Mouse (Mus musculus) kidney, adult 18-20 months (tissue): Measurements from ENCODE around the gene Lrrc4b.

Experiments
- DNase-seq: peaks from one replicate; pipeline ENCODE4 v3.0.0; 2021

The Lrrc4b gene

GRCm38 (mm10) chr7:44428968-44429521 is at the start of gene Lrrc4b:
Gene Lrrc4b, plus strand, starts transcription at chr7:44429018.
- DNase-seq, result no peak

GRCm38 (mm10) chr7:44382541-44382940 is 46.3 kb upstream of the Lrrc4b start:
- DNase-seq, result no peak

GRCm38 (mm10) chr7:44383980-44384715 is 44.7 kb upstream of the Lrrc4b start, which contains the start of gene Syt3:
Gene Syt3, plus strand, starts transcription at chr7:44384102.
- peak; percentile 83 for DNase-seq

GRCm38 (mm10) chr7:44384716-44385059 is 44.1 kb upstream of the Lrrc4b start:
- no peak for DNase-seq

- no peak for DNase-seq
These were observed 43.1 kb upstream of the Lrrc4b start, which contains the start of gene 1700008O03Rik for GRCm38 (mm10) chr7:44385720-44386119. Gene 1700008O03Rik, minus strand, starts transcription at chr7:44385820.

- DNase-seq, result no peak
These were observed 37.0 kb upstream of the Lrrc4b start for GRCm38 (mm10) chr7:44391831-44392230.

GRCm38 (mm10) chr7:44392341-44392740 is 36.5 kb upstream of the Lrrc4b start:
- no peak for DNase-seq

- no peak for DNase-seq
These were observed 35.5 kb upstream of the Lrrc4b start for GRCm38 (mm10) chr7:44393284-44393683.

- peak; percentile 55 for DNase-seq
These were observed 30.2 kb upstream of the Lrrc4b start for GRCm38 (mm10) chr7:44398570-44398969.

GRCm38 (mm10) chr7:44401673-44402072 is 27.1 kb upstream of the Lrrc4b start:
- DNase-seq, result no peak

- peak; percentile 72 for DNase-seq
These were observed 23.3 kb upstream of the Lrrc4b start for GRCm38 (mm10) chr7:44405346-44406014.

- DNase-seq, result no peak
These were observed 22.8 kb upstream of the Lrrc4b start for GRCm38 (mm10) chr7:44406015-44406355.

GRCm38 (mm10) chr7:44411144-44411543 is 17.7 kb upstream of the Lrrc4b start:
- DNase-seq, result no peak

- no peak for DNase-seq
These were observed 15.5 kb upstream of the Lrrc4b start for GRCm38 (mm10) chr7:44413307-44413706.

GRCm38 (mm10) chr7:44427666-44428065 is 1.2 kb upstream of the Lrrc4b start:
- DNase-seq, result no peak

GRCm38 (mm10) chr7:44428171-44428950 is 457 bp upstream of the Lrrc4b start:
- DNase-seq, result no peak

- DNase-seq, result no peak
These were observed 993 bp downstream of the Lrrc4b start for GRCm38 (mm10) chr7:44429534-44430488.

GRCm38 (mm10) chr7:44432550-44432949 is 3.7 kb downstream of the Lrrc4b start:
- no peak for DNase-seq

- DNase-seq, result no peak
These were observed 4.6 kb downstream of the Lrrc4b start for GRCm38 (mm10) chr7:44433371-44433770.

GRCm38 (mm10) chr7:44434089-44434488 is 5.3 kb downstream of the Lrrc4b start:
- DNase-seq, result no peak

- DNase-seq, result no peak
These were observed 7.0 kb downstream of the Lrrc4b start for GRCm38 (mm10) chr7:44435796-44436195.

GRCm38 (mm10) chr7:44436267-44436666 is 7.4 kb downstream of the Lrrc4b start:
- DNase-seq, result no peak
